Mouse (Mus musculus) CH12.LX (cell line): ENCODE measurements around the gene Nomo1. TPM values are rescaled to one million over a fixed set of nuclear protein-coding genes. Genes with fewer than 3 reads are reported as not detected.

Experiments used
- DNase-seq: peaks from one replicate; pipeline ENCODE4 v3.0.0-alpha.2; 2013; ENCODE audit errors: extremely low read depth
- H3K27ac ChIP-seq: 2 replicates; pipeline ENCODE4 v1.5.1; 2012; ENCODE audit warnings: low read depth, mild to moderate bottlenecking, control low read depth, moderate library complexity; ENCODE audit not compliant: insufficient read depth
- H3K27me3 ChIP-seq: replicated peaks from 2 replicates; pipeline ENCODE3; 2012; ENCODE audit warnings: inconsistent platforms
- H3K36me3 ChIP-seq, 2 experiments: replicated peaks in 1 of 2; 2 replicates each; pipeline versions ENCODE3 to v1.6.1; 2012; ENCODE audit warnings: inconsistent platforms in 1 of 2, low read length in 1 of 2, mild to moderate bottlenecking in 1 of 2, mixed read lengths in 1 of 2, moderate library complexity in 1 of 2; ENCODE audit not compliant: control insufficient read depth in 1 of 2, insufficient read depth in 1 of 2
- H3K4me1 ChIP-seq, 2 experiments: 2 replicates each; pipeline ENCODE4 v1.6.1; 2012; ENCODE audit warnings: inconsistent platforms in 1 of 2, moderate library complexity in 1 of 2; ENCODE audit not compliant: insufficient read depth in 2 of 2, control insufficient read depth in 1 of 2
- H3K4me2 ChIP-seq: 2 replicates; pipeline ENCODE4 v1.6.1; 2012; ENCODE audit warnings: low read depth, mild to moderate bottlenecking, control low read depth; ENCODE audit not compliant: poor library complexity, insufficient read depth, severe bottlenecking
- H3K4me3 ChIP-seq, 3 experiments: fragments of 150-350 bp in 1 of 3; sonication (generic) in 1 of 3; replicated peaks in 1 of 3; 2 replicates each; pipeline versions ENCODE3 to v1.5.1; 2011 to 2012; ENCODE audit warnings: low read depth in 2 of 3, low read length in 2 of 3, mild to moderate bottlenecking in 2 of 3, moderate library complexity in 2 of 3, control low read depth in 1 of 3, improper control_type of control experiment in 1 of 3, inconsistent platforms in 1 of 3, mixed read lengths in 1 of 3; ENCODE audit not compliant: poor library complexity in 1 of 3
- H3K79me2 ChIP-seq: replicated peaks from 2 replicates; pipeline ENCODE4 v1.6.1; 2012; ENCODE audit warnings: mild to moderate bottlenecking, moderate library complexity; ENCODE audit not compliant: control insufficient read depth, poor library complexity, insufficient read depth, severe bottlenecking; ENCODE audit errors: extremely low read depth
- H3K9ac ChIP-seq: 2 replicates; pipeline ENCODE4 v1.6.1; 2012; ENCODE audit warnings: low read depth, mild to moderate bottlenecking, control low read depth, moderate library complexity; ENCODE audit not compliant: insufficient read depth
- H3K9me3 ChIP-seq: replicated peaks from 2 replicates; pipeline ENCODE3; 2012; ENCODE audit warnings: low read length, inconsistent platforms, mixed read lengths
- BHLHE40 ChIP-seq: IDR thresholded peaks from 2 replicates; pipeline ENCODE4 v1.6.1; 2011; ENCODE audit warnings: mild to moderate bottlenecking, low read depth, low read length, improper control_type of control experiment
- CHD2 ChIP-seq: IDR thresholded peaks from 2 replicates; pipeline ENCODE4 v1.6.1; 2011; ENCODE audit warnings: low read length, improper control_type of control experiment
- CTCF ChIP-seq, 2 experiments: IDR thresholded peaks in 1 of 2; conservative IDR thresholded peaks in 1 of 2; 2 replicates each; pipeline ENCODE4 v1.5.1; 2011 to 2012; ENCODE audit warnings: low read depth in 2 of 2, low read length in 2 of 2, improper control_type of control experiment in 1 of 2, inconsistent platforms in 1 of 2, mild to moderate bottlenecking in 1 of 2, moderate library complexity in 1 of 2
- E2F4 ChIP-seq: IDR thresholded peaks from 2 replicates; pipeline ENCODE4 v1.6.1; 2011; ENCODE audit warnings: low read depth, low read length, improper control_type of control experiment; ENCODE audit not compliant: insufficient replicate concordance
- EP300 ChIP-seq: IDR thresholded peaks from 2 replicates; pipeline ENCODE4 v1.6.1; 2011; ENCODE audit warnings: low read length, improper control_type of control experiment
- GABPA ChIP-seq: IDR thresholded peaks from 2 replicates; pipeline ENCODE4 v1.6.1; 2012; ENCODE audit warnings: low read depth, low read length, improper control_type of control experiment, inconsistent platforms; ENCODE audit not compliant: insufficient replicate concordance
- HCFC1 ChIP-seq: IDR thresholded peaks from 2 replicates; pipeline ENCODE4 v1.6.1; 2012; ENCODE audit warnings: low read depth, mild to moderate bottlenecking, inconsistent platforms, low read length, improper control_type of control experiment
- IRF4 ChIP-seq: IDR thresholded peaks from 2 replicates; pipeline ENCODE4 v1.6.1; 2014; ENCODE audit warnings: low read depth, mild to moderate bottlenecking, inconsistent platforms, low read length, improper control_type of control experiment
- KAT2A ChIP-seq: IDR thresholded peaks from 2 replicates; pipeline ENCODE4 v1.6.1; 2012; ENCODE audit warnings: low read length, improper control_type of control experiment, inconsistent platforms; ENCODE audit not compliant: insufficient replicate concordance
- MAFK ChIP-seq: IDR thresholded peaks from 2 replicates; pipeline ENCODE4 v1.6.1; 2011; ENCODE audit warnings: low read length, improper control_type of control experiment; ENCODE audit not compliant: insufficient replicate concordance
- MEF2A ChIP-seq: IDR thresholded peaks from 2 replicates; pipeline ENCODE4 v1.6.1; 2014; ENCODE audit warnings: low read depth, mild to moderate bottlenecking, inconsistent platforms, low read length, improper control_type of control experiment, borderline replicate concordance
- MXI1 ChIP-seq: IDR thresholded peaks from 2 replicates; pipeline ENCODE4 v1.6.1; 2011; ENCODE audit warnings: mild to moderate bottlenecking, low read depth, low read length, improper control_type of control experiment
- MYC ChIP-seq: IDR thresholded peaks from 2 replicates; pipeline ENCODE4 v1.6.1; 2011; ENCODE audit warnings: low read depth, mild to moderate bottlenecking, improper control_type of control experiment, low read length
- NELFE ChIP-seq: IDR thresholded peaks from 2 replicates; pipeline ENCODE4 v1.6.1; 2011; ENCODE audit warnings: low read depth, low read length, improper control_type of control experiment
- NRF1 ChIP-seq: IDR thresholded peaks from 2 replicates; pipeline ENCODE4 v1.6.1; 2014; ENCODE audit warnings: low read depth, mild to moderate bottlenecking, inconsistent platforms, low read length, improper control_type of control experiment, moderate library complexity
- PAX5 ChIP-seq: IDR thresholded peaks from 2 replicates; pipeline ENCODE4 v1.6.1; 2012; ENCODE audit warnings: low read length, inconsistent platforms, mixed read lengths
- POLR2A ChIP-seq: IDR thresholded peaks from 2 replicates; pipeline ENCODE4 v1.6.1; 2011; ENCODE audit warnings: low read depth, mild to moderate bottlenecking, improper control_type of control experiment, low read length
- SIN3A ChIP-seq: IDR thresholded peaks from 2 replicates; pipeline ENCODE4 v1.6.1; 2012; ENCODE audit warnings: low read length, improper control_type of control experiment, inconsistent platforms
- SMC3 ChIP-seq: IDR thresholded peaks from 2 replicates; pipeline ENCODE4 v1.6.1; 2011; ENCODE audit warnings: low read depth, low read length, improper control_type of control experiment
- TCF12 ChIP-seq: IDR thresholded peaks from 2 replicates; pipeline ENCODE4 v1.6.1; 2014; ENCODE audit warnings: low read depth, mild to moderate bottlenecking, inconsistent platforms, low read length, improper control_type of control experiment
- UBTF ChIP-seq: IDR thresholded peaks from 2 replicates; pipeline ENCODE4 v1.6.1; 2012; ENCODE audit warnings: low read depth, mild to moderate bottlenecking, inconsistent platforms, low read length, improper control_type of control experiment, moderate library complexity
- dilution Hi-C: fragments of 300-500 bp; cut with MboI; formaldehyde crosslinking; loops from 2 replicates; pipeline ENCODE4 v1.14.3; 2020; ENCODE audit warnings: low sequenced_read_pairs; ENCODE audit not compliant: extremely low pct_unique_long_range_greater_than_20kb, extremely low pct_ligation_motif_present
- in situ Hi-C: fragments of 300-500 bp; cut with MboI; formaldehyde crosslinking; loops from 3 replicates; pipeline ENCODE4 v1.14.3; 2019; ENCODE audit warnings: low sequenced_read_pairs, low pct_ligation_motif_present, low pct_unique_long_range_greater_than_20kb, mixed read lengths
- polyA plus RNA-seq: library from polyadenylated mRNA; unstranded; fragments of >175 nt; gene quantifications from 2 replicates; pipeline ENCODE4 v1.2.1, GENCODE M21; 2012; ENCODE audit warnings: low read depth; ENCODE audit not compliant: insufficient read length
- total RNA-seq, 2 experiments: library from RNA; depleted of rRNA; stranded (reverse); fragments of 300-350 nt in 1 of 2; fragments of >200 nt in 1 of 2; gene quantifications; 2 replicates each; pipeline ENCODE4 v1.2.3; 2012 to 2014

The Nomo1 gene
- total and polyA plus RNA-seq, 3 experiments = 41.9 to 103 (median 89.6) TPM

- H3K27ac ChIP-seq = no peak overlapping the region
- peaks cover 0 to 1% of the 10 kb centered on the region in 2 experiments; a peak in 1 of 4 replicates for H3K4me1 ChIP-seq
- no peak overlapping the region for H3K4me3 ChIP-seq
- no peak for DNase-seq
- no peaks in the 10 kb centered on the region for H3K27me3 ChIP-seq
- H3K79me2 ChIP-seq = no peaks in the 10 kb centered on the region
- dilution Hi-C loops = no loop called here
- H3K9ac ChIP-seq = no peak overlapping the region
- TF ChIP-seq MAFK (no peak), GABPA (no peak), POLR2A (no peak), MEF2A (no peak), MXI1 (no peak), SMC3 (no peak), NRF1 (no peak), PAX5 (no peak), CTCF (conservative IDR thresholded peaks at IDR 0.05 in 1 of 2, IDR thresholded peaks at IDR 0.05 in 1 of 2; ENCODE audit: low read depth in 2 of 2, low read length in 2 of 2) (no peak)
- no peaks in the 10 kb centered on the region for H3K36me3 ChIP-seq
- H3K4me2 ChIP-seq = no peak overlapping the region
- no peaks in the 10 kb centered on the region for H3K9me3 ChIP-seq
- in situ Hi-C loops = no loop called here
Measured at GRCm38 (mm10) chr7:45988344-45988743, 45.2 kb upstream of the Nomo1 start.

GRCm38 (mm10) chr7:45992470-45992869, 41.0 kb upstream of the Nomo1 start:
- Histone ChIP-seq H3K27ac (no peak overlapping the region), H3K9me3 (no peaks in the 10 kb centered on the region), H3K36me3 (no peaks in the 10 kb centered on the region), H3K4me2 (no peak overlapping the region), H3K27me3 (no peaks in the 10 kb centered on the region), H3K9ac (no peak overlapping the region), H3K79me2 (no peaks in the 10 kb centered on the region), H3K4me3 (no peak overlapping the region), H3K4me1 (no peaks in the 10 kb centered on the region)
- DNase-seq = no peak
- in situ Hi-C loops (no loop called here), dilution Hi-C loops (no loop called here)
- TF ChIP-seq TCF12 (no peak), HCFC1 (no peak), CHD2 (no peak), UBTF (no peak), KAT2A (no peak)

- peaks cover 8 to 22% of the 10 kb centered on the region in 2 experiments for H3K4me1 ChIP-seq
- H3K4me2 ChIP-seq = no peak overlapping the region
- no peak overlapping the region for H3K27ac ChIP-seq
- no peaks in the 10 kb centered on the region for H3K27me3 ChIP-seq
- H3K79me2 ChIP-seq = no peaks in the 10 kb centered on the region
- dilution Hi-C loops = no loop called here
- no peak for DNase-seq
- no peak overlapping the region for H3K4me3 ChIP-seq
- H3K9me3 ChIP-seq = no peaks in the 10 kb centered on the region
- no peak overlapping the region for H3K9ac ChIP-seq
- peaks cover 0 to 3% of the 10 kb centered on the region in 2 experiments for H3K36me3 ChIP-seq
- TF ChIP-seq E2F4 (no peak), BHLHE40 (peak; percentile 29; the same call in 1 of the 2 replicates), UBTF (no peak), EP300 (peak; percentile 52), SIN3A (no peak), IRF4 (peak; percentile 55), KAT2A (no peak), TCF12 (0 out of 2 replicates have a peak, but pooled peaks have one; percentile 34), NELFE (no peak), MYC (no peak)
- in situ Hi-C loops = loop anchor here (10.0 kb wide), 1 partner anchor 266 kb away; no protein-coding TSS in a partner anchor
Measured at GRCm38 (mm10) chr7:46000577-46000976, 32.9 kb upstream of the Nomo1 start.
